Mouse (Mus musculus): Measurements from ENCODE around the gene Naa35.
A peak's percentile ranks its signal among the peaks of the same experiment; 100 is the strongest.

Gene Naa35

GRCm38 (mm10) chr13:59584947-59585647 is at the start of gene Naa35, which contains the start of gene Agtpbp1:
Gene Naa35, plus strand, starts transcription at chr13:59585259.
Gene Agtpbp1, minus strand, starts transcription at chr13:59585227.
- peak; percentile 99 for DNase-seq (ENCODE audit: low spot score in 2 of 2)

GRCm38 (mm10) chr13:59535746-59536145 is 49.3 kb upstream of the Naa35 start:
- DNase-seq (ENCODE audit: low spot score in 2 of 2): no peak

- no peak for DNase-seq (ENCODE audit: low spot score in 2 of 2)
Measured at GRCm38 (mm10) chr13:59536631-59537030, 48.4 kb upstream of the Naa35 start.

- DNase-seq (ENCODE audit: low spot score in 2 of 2): no peak
Measured at GRCm38 (mm10) chr13:59538661-59539060, 46.4 kb upstream of the Naa35 start.

GRCm38 (mm10) chr13:59540030-59540429 is 45.0 kb upstream of the Naa35 start:
- DNase-seq (ENCODE audit: low spot score in 2 of 2): no peak

- DNase-seq (ENCODE audit: low spot score in 2 of 2): no peak
Measured at GRCm38 (mm10) chr13:59542411-59542810, 42.6 kb upstream of the Naa35 start.

- DNase-seq (ENCODE audit: low spot score in 2 of 2): no peak
Measured at GRCm38 (mm10) chr13:59547091-59547490, 38.0 kb upstream of the Naa35 start.

- DNase-seq (ENCODE audit: low spot score in 2 of 2): no peak
Measured at GRCm38 (mm10) chr13:59547716-59548115, 37.3 kb upstream of the Naa35 start.

- DNase-seq (ENCODE audit: low spot score in 2 of 2): no peak
Measured at GRCm38 (mm10) chr13:59549318-59549798, 35.7 kb upstream of the Naa35 start.

- DNase-seq (ENCODE audit: low spot score in 2 of 2): no peak
Measured at GRCm38 (mm10) chr13:59552286-59552685, 32.8 kb upstream of the Naa35 start.

- no peak for DNase-seq (ENCODE audit: low spot score in 2 of 2)
Measured at GRCm38 (mm10) chr13:59552751-59553150, 32.3 kb upstream of the Naa35 start.

GRCm38 (mm10) chr13:59554772-59555505 is 30.1 kb upstream of the Naa35 start:
- no peak for DNase-seq (ENCODE audit: low spot score in 2 of 2)

GRCm38 (mm10) chr13:59555613-59556192 is 29.4 kb upstream of the Naa35 start:
- no peak for DNase-seq (ENCODE audit: low spot score in 2 of 2)

GRCm38 (mm10) chr13:59556670-59557069 is 28.4 kb upstream of the Naa35 start:
- peak; percentile 23 to 36 for DNase-seq (ENCODE audit: low spot score in 2 of 2)

GRCm38 (mm10) chr13:59557185-59557985 is 27.7 kb upstream of the Naa35 start:
- peak; percentile 58 to 76 for DNase-seq (ENCODE audit: low spot score in 2 of 2)

GRCm38 (mm10) chr13:59558776-59559175 is 26.3 kb upstream of the Naa35 start:
- DNase-seq (ENCODE audit: low spot score in 2 of 2): no peak

GRCm38 (mm10) chr13:59562471-59562870 is 22.6 kb upstream of the Naa35 start:
- no peak for DNase-seq (ENCODE audit: low spot score in 2 of 2)

GRCm38 (mm10) chr13:59564505-59564904 is 20.6 kb upstream of the Naa35 start:
- no peak for DNase-seq (ENCODE audit: low spot score in 2 of 2)

GRCm38 (mm10) chr13:59564923-59565322 is 20.1 kb upstream of the Naa35 start:
- DNase-seq (ENCODE audit: low spot score in 2 of 2): no peak

GRCm38 (mm10) chr13:59565945-59566520 is 19.0 kb upstream of the Naa35 start:
- no peak for DNase-seq (ENCODE audit: low spot score in 2 of 2)

- no peak for DNase-seq (ENCODE audit: low spot score in 2 of 2)
Measured at GRCm38 (mm10) chr13:59571107-59571506, 14.0 kb upstream of the Naa35 start.

Measured in frontal cortex, postnatal 25 days (tissue).